Mouse (Mus musculus): ENCODE data around the gene Asap2.

The Asap2 gene

DNA sequence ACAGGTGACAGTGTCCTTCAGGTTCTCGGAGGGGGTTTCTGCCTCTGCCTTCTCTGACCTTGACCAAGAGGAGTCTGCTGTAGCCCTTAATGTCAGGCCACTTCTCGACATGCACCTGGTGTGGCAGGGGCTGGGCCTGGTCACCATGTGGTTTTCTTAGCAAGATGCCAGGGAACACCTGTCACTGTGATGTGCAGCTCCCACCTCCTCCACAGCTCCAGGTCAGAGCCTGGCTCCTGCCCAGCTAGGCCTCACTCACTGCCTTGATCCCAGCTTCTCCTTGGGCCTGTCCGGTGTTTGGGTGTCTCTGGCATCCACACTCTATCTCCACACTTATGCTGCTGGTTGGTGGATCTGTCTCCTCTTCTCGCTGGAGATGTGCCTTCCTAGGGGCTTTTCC is 142.8 kb downstream of the Asap2 start:
- DNase-seq (ENCODE audit: low spot score in 2 of 2) = no peak

DNA sequence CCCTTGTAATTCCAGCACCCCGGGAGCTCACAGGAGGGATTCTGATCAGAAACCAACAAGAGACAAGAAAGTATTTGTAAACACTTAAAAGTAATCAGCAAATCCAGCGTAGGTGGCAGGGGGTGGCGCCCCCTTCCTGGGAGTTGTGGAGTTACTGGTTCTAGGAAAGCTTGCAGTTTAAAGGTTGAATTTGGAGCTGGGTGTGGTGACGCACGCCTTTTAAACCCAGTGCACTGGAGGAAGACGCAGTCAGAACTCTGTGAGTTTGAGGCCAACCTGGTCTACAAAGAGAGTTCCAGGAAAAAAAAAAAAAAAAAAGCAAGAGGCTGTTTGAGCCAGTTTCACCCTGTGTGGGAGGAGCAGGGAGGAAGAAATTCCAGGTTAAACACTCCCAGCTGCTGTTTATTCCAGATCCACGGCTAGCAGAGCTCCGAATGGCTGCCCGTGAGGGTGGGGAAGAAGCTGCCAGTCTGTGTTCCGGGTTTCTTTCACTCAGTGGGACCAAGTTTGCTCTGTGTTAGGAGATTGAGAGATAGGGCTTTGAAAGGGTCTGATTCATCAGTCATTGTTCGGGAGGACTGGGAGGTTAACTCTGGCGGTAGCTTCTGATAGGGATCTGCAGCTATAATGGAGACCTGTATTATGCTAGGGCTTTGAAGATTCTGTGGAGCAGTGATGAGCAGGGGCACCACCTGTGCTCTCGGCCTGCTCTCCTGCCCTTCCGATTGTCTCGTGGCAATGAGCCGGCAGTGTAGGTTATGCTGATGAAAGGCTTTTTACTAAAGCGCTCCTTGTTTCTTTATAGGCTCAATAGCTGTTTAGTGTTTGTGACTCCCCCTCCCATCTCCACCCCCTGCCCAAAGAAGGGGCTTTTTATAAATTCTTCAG is 144.0 kb downstream of the Asap2 start:
- no peak for DNase-seq (ENCODE audit: low spot score in 2 of 2)

DNA sequence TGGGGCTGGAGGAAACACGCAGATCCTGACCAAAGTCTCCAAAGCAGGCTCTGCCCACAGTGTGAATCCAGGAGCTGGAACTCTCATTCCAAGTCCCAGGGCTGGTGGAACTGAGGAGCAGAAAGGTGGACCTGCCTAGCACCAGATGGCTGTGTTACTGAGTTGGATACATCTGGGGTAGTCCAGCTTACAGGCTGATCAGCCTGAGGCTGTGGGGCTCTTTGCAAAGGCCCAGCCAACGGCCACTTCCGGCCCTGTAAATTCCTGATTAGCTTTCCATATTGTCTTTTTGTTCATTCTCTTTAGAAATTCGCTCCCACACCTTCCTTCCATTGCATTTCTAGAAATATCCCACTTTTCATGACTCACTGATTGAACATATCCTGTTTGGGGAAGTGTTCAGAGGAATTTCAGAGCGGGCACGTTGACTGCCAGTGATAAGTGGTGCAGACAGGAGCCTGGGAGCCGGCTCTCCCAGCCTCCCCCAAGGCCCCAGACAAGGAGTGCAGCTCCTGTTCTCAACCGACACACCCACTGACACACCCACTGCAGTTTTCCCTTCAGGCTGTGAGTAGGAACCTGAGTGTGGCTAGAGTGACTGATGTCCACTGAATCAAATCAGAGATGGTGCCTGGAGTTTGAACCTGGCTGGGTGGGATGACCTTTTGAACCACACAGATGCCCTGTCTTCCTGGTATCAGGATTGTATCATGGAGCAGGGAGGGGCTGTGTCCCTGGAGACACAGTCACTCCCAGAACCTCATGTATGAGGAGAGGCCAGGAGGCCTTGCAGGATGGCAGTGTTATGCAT is 145.6 kb downstream of the Asap2 start:
- no peak for DNase-seq (ENCODE audit: low spot score in 2 of 2)

DNA sequence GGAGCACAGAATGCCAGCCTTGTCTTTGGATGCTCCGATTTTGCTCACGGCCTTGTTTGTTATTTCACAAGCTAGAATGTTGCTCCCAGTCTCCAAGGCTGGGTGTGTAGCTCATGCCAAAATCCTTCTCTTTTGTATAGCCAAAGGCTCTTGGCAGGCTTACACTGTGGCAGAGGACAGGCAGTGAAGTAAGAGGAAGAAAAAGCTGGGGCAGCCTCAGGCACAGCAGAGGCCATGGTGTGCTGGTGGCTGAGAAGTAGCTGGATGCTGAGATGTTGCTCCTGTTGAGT is 146.1 kb downstream of the Asap2 start:
- DNase-seq (ENCODE audit: low spot score in 2 of 2) = no peak

- DNase-seq (ENCODE audit: low spot score in 2 of 2) = no peak
Measured at GRCm38 (mm10) chr12:21139560-21139959, 149.3 kb downstream of the Asap2 start.

GRCm38 (mm10) chr12:21140153-21140552 is 149.9 kb downstream of the Asap2 start:
- no peak for DNase-seq (ENCODE audit: low spot score in 2 of 2)

- DNase-seq (ENCODE audit: low spot score in 2 of 2) = no peak
Measured at GRCm38 (mm10) chr12:21140741-21141308, 150.6 kb downstream of the Asap2 start.

- DNase-seq (ENCODE audit: low spot score in 2 of 2) = no peak
Measured at GRCm38 (mm10) chr12:21141691-21142300, 151.5 kb downstream of the Asap2 start.

- DNase-seq (ENCODE audit: low spot score in 2 of 2) = no peak
Measured at GRCm38 (mm10) chr12:21142489-21143254, 152.4 kb downstream of the Asap2 start.

DNA sequence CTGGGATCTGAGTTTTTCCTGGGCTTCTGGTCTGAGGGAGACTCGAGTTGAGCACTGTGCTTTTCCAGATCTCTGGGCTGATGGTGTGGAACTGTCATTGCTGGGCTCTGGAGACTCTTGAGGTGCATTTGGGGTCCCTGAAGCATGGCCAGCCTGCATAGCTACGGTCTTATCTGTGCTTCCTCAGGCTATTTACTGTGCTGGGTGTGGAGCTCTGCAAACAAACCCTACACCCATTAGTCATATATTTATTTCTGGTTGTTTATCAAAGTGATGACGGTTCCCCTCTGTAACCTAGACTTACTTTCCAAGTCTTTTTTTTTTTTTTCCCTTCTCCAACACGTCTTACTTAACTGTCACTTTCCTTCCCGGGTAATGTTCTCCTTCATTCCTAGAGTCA is 154.3 kb downstream of the Asap2 start:
- no peak for DNase-seq (ENCODE audit: low spot score in 2 of 2)

DNA sequence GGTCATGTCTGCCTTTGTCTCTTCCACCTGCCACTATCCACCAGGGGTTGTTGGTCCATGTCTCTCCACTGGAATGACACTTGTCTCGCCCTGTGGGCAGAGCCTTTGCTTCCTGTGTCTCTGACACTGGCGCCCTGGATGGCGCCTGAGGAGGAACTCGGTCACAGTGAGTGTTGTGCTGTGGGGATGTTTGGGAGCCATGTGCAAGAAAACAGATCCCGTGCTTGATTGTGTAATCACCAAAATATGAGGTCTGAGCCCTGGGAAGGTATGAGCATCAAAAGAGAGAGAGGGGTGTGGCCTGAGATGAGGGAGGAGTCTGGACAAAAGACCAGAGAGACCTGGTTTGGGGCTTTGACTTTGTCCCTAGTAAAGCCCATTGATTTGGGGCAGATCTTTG is 154.8 kb downstream of the Asap2 start:
- no peak for DNase-seq (ENCODE audit: low spot score in 2 of 2)

DNA sequence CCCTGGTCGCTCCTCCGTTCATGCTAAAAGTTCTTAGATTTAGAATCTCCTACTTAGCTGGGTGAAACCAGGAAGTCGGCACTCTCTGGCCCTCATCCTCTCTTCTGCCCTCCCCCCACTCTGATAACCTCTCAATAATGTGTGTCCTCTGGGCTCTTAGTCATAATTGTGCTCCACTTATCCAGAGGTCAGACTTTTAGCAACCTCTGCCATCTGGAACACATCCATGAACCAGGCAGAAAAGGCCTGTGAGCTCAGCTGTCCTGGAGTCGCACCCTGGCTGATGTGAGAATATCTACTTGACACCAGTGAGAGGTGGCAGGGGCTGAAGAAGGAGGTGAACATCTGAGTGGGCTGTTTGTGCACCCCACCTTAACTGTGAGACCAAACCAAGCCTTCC is 156.6 kb downstream of the Asap2 start:
- no peak for DNase-seq (ENCODE audit: low spot score in 2 of 2)

- no peak for DNase-seq (ENCODE audit: low spot score in 2 of 2)
Measured at GRCm38 (mm10) chr12:21153279-21153707, 163.0 kb downstream of the Asap2 start.

DNA sequence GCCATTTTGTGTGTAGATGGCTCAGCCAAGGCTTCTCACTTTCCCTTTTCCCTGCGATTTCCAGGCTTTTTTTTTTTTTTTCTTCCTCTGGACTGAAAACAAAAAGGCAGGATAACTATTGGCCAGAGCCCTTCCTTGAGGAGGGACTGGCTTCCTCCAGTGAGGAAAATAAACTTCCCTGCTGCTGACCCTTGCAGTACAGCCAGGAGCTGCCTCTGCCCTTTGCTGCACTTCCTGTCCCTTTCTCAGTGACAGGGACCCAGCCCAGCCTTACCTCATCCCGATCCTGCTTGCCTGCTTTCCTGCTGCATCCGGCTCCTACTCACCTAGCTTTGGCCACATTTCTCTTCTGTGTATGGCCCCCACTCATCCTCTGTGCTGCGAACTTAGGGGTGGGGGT is 164.8 kb downstream of the Asap2 start:
- DNase-seq (ENCODE audit: low spot score in 2 of 2) = no peak

DNA sequence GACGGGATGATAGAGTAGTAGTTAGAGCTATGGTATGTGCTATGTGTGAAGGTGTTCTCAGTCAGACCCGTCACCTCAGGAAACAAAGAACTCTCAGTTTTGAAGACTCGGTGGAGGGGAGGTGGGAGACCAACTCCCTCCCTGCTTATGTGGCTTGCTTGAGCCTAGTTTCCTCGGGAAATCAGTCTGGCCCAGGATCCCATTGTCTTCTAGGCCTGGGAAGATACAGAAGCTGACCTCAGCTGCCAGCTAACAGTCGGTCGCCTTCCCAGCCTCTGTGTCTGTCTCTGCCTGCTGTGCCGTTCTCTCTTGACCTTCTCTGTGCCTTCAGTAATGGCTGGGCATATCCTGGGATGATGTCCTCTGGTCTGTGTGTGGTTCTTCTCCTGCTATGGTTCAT is 169.0 kb downstream of the Asap2 start:
- DNase-seq (ENCODE audit: low spot score in 2 of 2) = no peak

GRCm38 (mm10) chr12:21160327-21160828 is 170.1 kb downstream of the Asap2 start:
- no peak for DNase-seq (ENCODE audit: low spot score in 2 of 2)

GRCm38 (mm10) chr12:21161841-21162240 is 171.6 kb downstream of the Asap2 start:
- DNase-seq (ENCODE audit: low spot score in 2 of 2) = no peak

DNA sequence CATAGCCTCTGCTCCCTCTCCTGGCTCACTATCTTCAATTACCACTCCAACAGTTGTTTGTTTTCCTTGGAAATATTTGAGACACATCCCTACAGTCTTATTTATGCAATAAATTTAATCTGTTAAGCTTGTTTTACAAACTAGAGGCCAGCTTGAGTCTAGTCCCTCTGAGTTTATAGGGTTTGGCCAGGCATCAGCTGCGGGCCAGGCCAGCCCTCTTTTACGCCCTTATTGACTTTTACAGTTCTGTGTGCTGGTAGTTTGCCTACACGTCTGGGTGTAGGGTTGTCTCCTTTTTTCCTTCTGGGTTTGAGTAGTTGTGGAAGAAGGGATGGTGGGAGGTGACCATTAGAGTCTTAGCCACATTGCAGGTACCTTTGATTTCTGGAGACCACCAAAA is 173.4 kb downstream of the Asap2 start:
- no peak for DNase-seq (ENCODE audit: low spot score in 2 of 2)

GRCm38 (mm10) chr12:21164251-21164650 is 174.0 kb downstream of the Asap2 start:
- DNase-seq (ENCODE audit: low spot score in 2 of 2) = no peak

- DNase-seq (ENCODE audit: low spot score in 2 of 2) = no peak
Measured at GRCm38 (mm10) chr12:21165157-21165556, 174.9 kb downstream of the Asap2 start.

GRCm38 (mm10) chr12:21165891-21166342 is 175.7 kb downstream of the Asap2 start:
- DNase-seq (ENCODE audit: low spot score in 2 of 2) = no peak

All from spleen, postnatal 14 days (tissue).